Mouse (Mus musculus): ENCODE results near the gene Gstp3. TPM values are rescaled to one million over a fixed set of nuclear protein-coding genes. Genes with fewer than 3 reads are reported as not detected.
A peak's percentile ranks its signal among the peaks of the same experiment; 100 is the strongest.

The Gstp3 gene
- polyA plus RNA-seq, 1 experiment, result 15.9 TPM

DNA sequence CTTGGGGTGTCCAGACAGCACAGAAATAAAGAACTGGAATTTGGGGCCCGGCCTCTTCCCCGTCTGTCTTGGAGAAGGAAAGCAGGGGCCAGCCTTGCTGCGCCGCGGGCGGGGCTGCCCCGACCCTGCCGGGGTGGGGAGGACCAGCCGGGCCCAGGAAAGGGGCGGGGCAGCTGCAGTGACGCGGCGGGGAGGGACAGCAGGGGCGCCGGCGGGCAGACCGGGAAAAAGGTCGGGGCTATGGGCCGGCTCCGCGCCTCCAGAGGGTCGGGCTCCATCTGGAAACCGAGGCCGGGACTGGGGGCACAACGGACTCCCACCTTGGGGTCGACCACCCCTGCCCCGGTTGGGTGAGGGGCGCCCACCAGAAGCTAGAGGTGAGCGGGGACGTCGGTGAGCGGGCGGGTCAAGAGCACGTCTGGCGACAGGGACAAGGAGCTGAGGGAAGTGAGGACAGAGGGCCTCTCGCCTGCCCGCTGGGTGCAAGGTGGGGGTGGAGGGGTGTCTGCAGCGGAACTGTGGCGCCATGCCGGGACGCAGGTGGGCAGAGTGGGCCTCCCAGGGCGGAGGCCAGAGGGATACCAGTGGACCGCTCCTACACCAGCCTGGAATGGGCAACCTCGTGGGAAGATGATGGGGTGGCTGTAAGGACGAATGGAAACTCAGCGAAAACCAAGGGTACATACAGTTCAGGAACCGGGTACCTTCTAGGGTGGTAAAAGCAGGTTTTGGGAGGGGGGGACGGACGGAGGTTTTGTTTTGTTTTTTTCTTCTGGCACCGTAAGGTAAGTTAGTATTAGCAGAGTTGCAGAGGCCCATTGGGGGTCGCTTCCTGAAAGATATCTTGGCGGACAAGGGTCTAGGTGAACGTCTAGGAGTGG lies 40.7 kb upstream of the Gstp3 start, which contains the start of gene Pitpnm1:
Gene Pitpnm1, plus strand, starts transcription at position 162 of the 881 bp plus-strand sequence.
- Histone ChIP-seq H3K4me3 (replicated peaks; ENCODE audit: extremely low read depth, low read depth, low read length) (peak within 1 kb of the TSS; percentile 66), H3K4me1 (ENCODE audit: control insufficient read depth, insufficient read depth, low read length) (peaks cover 13% of the 10 kb centered on the region)
- peak; percentile 87 for DNase-seq
- WGBS, result 2% methylated on average over 52 of the region's 53 CpGs
- TF ChIP-seq POLR2A (IDR thresholded peaks at IDR 0.05; ENCODE audit: borderline replicate concordance, extremely low read depth, low read depth, low read length), result no peak
- no peak for TF ChIP-seq CTCF (IDR thresholded peaks at IDR 0.05; ENCODE audit: insufficient read depth, low read length)

- TF ChIP-seq CTCF (IDR thresholded peaks at IDR 0.05; ENCODE audit: insufficient read depth, low read length), result peak; percentile 92
- peak; percentile 36; the same call in 1 of the 2 replicates for TF ChIP-seq POLR2A (IDR thresholded peaks at IDR 0.05; ENCODE audit: borderline replicate concordance, extremely low read depth, low read depth, low read length)
- WGBS, result 5% methylated on average over 9 of the region's 9 CpGs
- Histone ChIP-seq H3K4me3 (replicated peaks; ENCODE audit: extremely low read depth, low read depth, low read length) (no peak overlapping the region), H3K4me1 (ENCODE audit: control insufficient read depth, insufficient read depth, low read length) (peaks cover 13% of the 10 kb centered on the region)
- DNase-seq, result peak; percentile 91
These were observed 39.7 kb upstream of the Gstp3 start for GRCm38 (mm10) chr19:4099056-4099455.

DNA sequence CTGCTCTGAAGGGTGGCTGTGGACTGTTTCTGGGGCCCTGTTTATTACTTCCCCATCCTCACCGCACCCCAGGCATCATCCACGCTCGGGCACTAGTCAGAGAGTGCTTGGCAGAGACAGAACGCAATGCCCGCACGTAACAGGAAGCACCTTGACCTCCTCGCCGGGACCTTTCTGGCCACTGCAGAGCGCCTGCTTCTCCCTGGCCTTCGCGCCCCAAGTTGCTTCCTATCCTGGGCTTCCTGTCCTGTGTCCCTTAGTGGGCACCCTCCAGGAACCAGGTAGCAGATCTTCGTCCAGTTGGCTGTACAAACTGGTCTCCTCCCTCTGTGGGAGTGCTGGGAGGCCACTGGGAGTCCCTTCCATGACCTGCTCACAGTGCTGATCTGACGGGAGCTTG lies 39.1 kb upstream of the Gstp3 start:
- TF ChIP-seq CTCF (IDR thresholded peaks at IDR 0.05; ENCODE audit: insufficient read depth, low read length) (no peak), POLR2A (IDR thresholded peaks at IDR 0.05; ENCODE audit: borderline replicate concordance, extremely low read depth, low read depth, low read length) (no peak)
- DNase-seq, result no peak
- peaks cover 13% of the 10 kb centered on the region for H3K4me1 ChIP-seq (ENCODE audit: control insufficient read depth, insufficient read depth, low read length)
- no peak overlapping the region for H3K4me3 ChIP-seq (replicated peaks; ENCODE audit: extremely low read depth, low read depth, low read length)
- WGBS, result 75% methylated on average over 13 of the region's 13 CpGs

- no peak for DNase-seq
- TF ChIP-seq POLR2A (IDR thresholded peaks at IDR 0.05; ENCODE audit: borderline replicate concordance, extremely low read depth, low read depth, low read length), result no peak
- no peak for TF ChIP-seq CTCF (IDR thresholded peaks at IDR 0.05; ENCODE audit: insufficient read depth, low read length)
- peaks cover 13% of the 10 kb centered on the region for H3K4me1 ChIP-seq (ENCODE audit: control insufficient read depth, insufficient read depth, low read length)
- 2% methylated on average over 21 of the region's 21 CpGs for WGBS
- peak overlapping the region; percentile 72 for H3K4me3 ChIP-seq (replicated peaks; ENCODE audit: extremely low read depth, low read depth, low read length)
These were observed 38.1 kb upstream of the Gstp3 start for GRCm38 (mm10) chr19:4097441-4097825.

GRCm38 (mm10) chr19:4096642-4097440 lies 37.5 kb upstream of the Gstp3 start, which contains the start of gene Cdk2ap2:
Cdk2ap2 (plus strand) TSS chr19:4097182.
- TF ChIP-seq POLR2A (IDR thresholded peaks at IDR 0.05; ENCODE audit: borderline replicate concordance, extremely low read depth, low read depth, low read length) (peak; percentile 77; the same call in 1 of the 2 replicates), CTCF (IDR thresholded peaks at IDR 0.05; ENCODE audit: insufficient read depth, low read length) (no peak)
- peak within 1 kb of the TSS; percentile 85 for H3K4me3 ChIP-seq (replicated peaks; ENCODE audit: extremely low read depth, low read depth, low read length)
- under 1% methylated on average over 65 of the region's 65 CpGs for WGBS
- peaks cover 13% of the 10 kb centered on the region for H3K4me1 ChIP-seq (ENCODE audit: control insufficient read depth, insufficient read depth, low read length)
- DNase-seq, result peak; percentile 100

- 87% methylated on average over 3 of the region's 3 CpGs for WGBS
- TF ChIP-seq POLR2A (IDR thresholded peaks at IDR 0.05; ENCODE audit: borderline replicate concordance, extremely low read depth, low read depth, low read length) (no peak), CTCF (IDR thresholded peaks at IDR 0.05; ENCODE audit: insufficient read depth, low read length) (no peak)
- no peak overlapping the region for H3K4me3 ChIP-seq (replicated peaks; ENCODE audit: extremely low read depth, low read depth, low read length)
- no peak for DNase-seq
- peaks cover 13% of the 10 kb centered on the region for H3K4me1 ChIP-seq (ENCODE audit: control insufficient read depth, insufficient read depth, low read length)
These were observed 36.4 kb upstream of the Gstp3 start for GRCm38 (mm10) chr19:4095802-4096201.

- DNase-seq, result no peak
- TF ChIP-seq CTCF (IDR thresholded peaks at IDR 0.05; ENCODE audit: insufficient read depth, low read length), result no peak
- TF ChIP-seq POLR2A (IDR thresholded peaks at IDR 0.05; ENCODE audit: borderline replicate concordance, extremely low read depth, low read depth, low read length), result no peak
- no peak overlapping the region for H3K4me3 ChIP-seq (replicated peaks; ENCODE audit: extremely low read depth, low read depth, low read length)
- WGBS, result 73% methylated on average over 5 of the region's 5 CpGs
- H3K4me1 ChIP-seq (ENCODE audit: control insufficient read depth, insufficient read depth, low read length), result peaks cover 11% of the 10 kb centered on the region
These were observed 35.5 kb upstream of the Gstp3 start for GRCm38 (mm10) chr19:4094774-4095303.

DNA sequence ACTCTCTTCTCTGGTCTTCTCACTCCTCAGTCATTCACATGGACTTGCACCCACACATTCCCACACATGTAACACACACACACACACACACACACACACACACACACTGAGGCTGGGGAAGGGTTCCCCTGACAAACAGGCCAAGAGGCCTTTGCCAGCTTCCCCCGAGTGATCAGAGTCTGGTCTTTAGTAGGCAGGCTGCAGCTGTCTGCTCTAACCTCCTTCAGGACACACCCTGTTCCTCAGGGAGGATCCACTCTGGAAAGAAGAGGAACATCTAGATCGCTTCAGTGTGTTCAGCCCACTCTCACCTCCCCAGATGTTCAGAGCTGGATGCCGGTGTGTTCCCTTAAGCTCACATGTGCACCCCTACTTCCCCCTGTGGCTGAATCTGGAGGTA lies 35.0 kb upstream of the Gstp3 start:
- H3K4me3 ChIP-seq (replicated peaks; ENCODE audit: extremely low read depth, low read depth, low read length), result no peak overlapping the region
- no peak for TF ChIP-seq CTCF (IDR thresholded peaks at IDR 0.05; ENCODE audit: insufficient read depth, low read length)
- no peak for TF ChIP-seq POLR2A (IDR thresholded peaks at IDR 0.05; ENCODE audit: borderline replicate concordance, extremely low read depth, low read depth, low read length)

DNA sequence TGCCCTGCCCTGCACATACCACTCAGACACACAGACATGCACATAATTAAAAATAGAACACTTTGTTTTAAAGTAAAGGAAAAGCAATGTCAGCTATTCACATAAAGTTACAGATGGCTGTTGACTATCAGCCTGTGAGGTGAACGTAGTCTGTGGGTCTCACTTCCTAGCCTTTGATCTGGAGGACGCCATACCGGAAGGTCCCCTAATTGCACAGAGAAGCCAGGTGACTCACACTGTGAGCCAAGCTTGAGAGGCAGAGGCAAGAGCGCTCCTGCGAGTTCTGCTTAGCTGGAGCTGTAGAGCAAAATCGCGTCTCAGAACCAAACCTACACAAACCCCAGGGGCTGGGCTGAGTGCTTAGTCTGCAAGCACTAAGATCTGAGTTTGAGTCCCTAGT lies 34.4 kb upstream of the Gstp3 start:
- peaks cover 6% of the 10 kb centered on the region for H3K4me1 ChIP-seq (ENCODE audit: control insufficient read depth, insufficient read depth, low read length)
- 41% methylated on average over 7 of the region's 7 CpGs for WGBS
- no peak for DNase-seq
- no peak for TF ChIP-seq CTCF (IDR thresholded peaks at IDR 0.05; ENCODE audit: insufficient read depth, low read length)
- no peak for TF ChIP-seq POLR2A (IDR thresholded peaks at IDR 0.05; ENCODE audit: borderline replicate concordance, extremely low read depth, low read depth, low read length)
- no peak overlapping the region for H3K4me3 ChIP-seq (replicated peaks; ENCODE audit: extremely low read depth, low read depth, low read length)

More for the DNA sequence above, 35.0 kb upstream of the Gstp3 start:
- WGBS, result 67% methylated on average over 3 of the region's 3 CpGs
- peaks cover 8% of the 10 kb centered on the region for H3K4me1 ChIP-seq (ENCODE audit: control insufficient read depth, insufficient read depth, low read length)
- no peak for DNase-seq

Data from lung, adult 2 months (tissue).